Mouse (Mus musculus) gastrocnemius, adult 8-10 months (tissue): ENCODE measurements at regions not wholly inside any gene's neighbourhood (a gene's known extent, or its start where the extent isn't known, plus 50 kb on each side); places are given as distances from the start of the nearest gene placed in this dataset.
A peak's percentile ranks its signal among the peaks of the same experiment; 100 is the strongest.

Source experiments
- DNase-seq, 2 experiments: peaks; one replicate each; pipeline ENCODE4 v3.0.0; 2022; ENCODE audit warnings: low spot score in 2 of 2

- no peak for DNase-seq
Measured at GRCm38 (mm10) chr11:117538732-117539131, 54.6 kb downstream of the Gm11733 start.

GRCm38 (mm10) chr11:117540609-117541008, 56.4 kb downstream of the Gm11733 start:
- no peak for DNase-seq

DNA sequence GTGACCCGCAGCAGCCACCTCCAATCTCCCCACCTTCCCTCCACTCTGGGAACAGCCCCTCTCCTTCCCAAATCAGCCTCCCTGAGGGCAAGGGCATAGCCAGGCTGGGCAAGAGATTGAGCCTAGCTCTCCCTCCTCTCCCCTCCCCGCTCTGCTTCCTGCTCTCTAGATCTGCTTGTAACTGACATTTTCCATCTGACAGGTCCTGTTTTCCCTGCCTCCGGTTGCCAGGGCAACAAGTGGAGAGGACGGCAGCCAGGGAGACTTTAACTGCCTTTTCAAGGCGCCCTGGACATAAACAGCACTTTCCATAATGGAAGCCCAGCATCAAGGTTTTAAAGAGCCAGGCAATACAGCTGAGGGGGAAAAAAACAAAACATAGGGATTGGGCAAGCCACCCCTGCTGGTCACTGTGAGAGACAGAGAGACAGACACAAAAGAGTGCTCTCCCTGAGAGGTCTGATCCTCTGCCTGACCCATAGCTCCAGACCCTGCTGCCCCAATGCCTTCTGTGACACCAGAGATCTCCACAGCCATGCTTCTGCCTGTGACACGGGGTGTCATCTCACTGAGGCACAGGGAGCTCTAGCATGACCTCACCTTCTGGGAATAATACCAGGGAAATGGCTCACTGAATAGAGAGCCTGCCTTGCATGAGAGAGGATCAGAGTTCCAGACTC, 57.2 kb downstream of the Gm11733 start:
- DNase-seq, result no peak

GRCm38 (mm10) chr11:117543191-117543590, 59.0 kb downstream of the Gm11733 start:
- DNase-seq, result peak; percentile 63 to 85

DNA sequence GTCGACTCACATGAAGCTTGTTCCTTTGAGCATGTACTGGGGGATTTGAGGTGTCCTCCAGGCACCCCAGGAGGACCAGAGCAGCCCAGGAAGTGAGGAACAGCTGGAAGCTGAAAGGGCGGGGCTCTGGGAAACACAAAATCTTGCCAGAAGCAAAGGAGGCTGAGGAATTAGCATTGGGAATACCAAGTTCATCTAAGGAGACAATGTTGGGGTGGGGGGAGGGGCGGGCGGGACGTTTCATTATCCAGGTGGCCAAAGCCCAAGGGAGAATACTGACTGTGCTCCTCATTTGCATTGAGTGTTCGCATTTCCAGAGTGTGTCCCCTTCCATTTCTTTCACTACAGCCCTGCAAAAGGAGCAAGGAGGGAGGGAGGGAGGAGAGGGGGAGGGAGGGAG, 60.3 kb downstream of the Gm11733 start:
- DNase-seq, result no peak

GRCm38 (mm10) chr11:117544926-117545325, 60.8 kb downstream of the Gm11733 start:
- no peak for DNase-seq

- no peak for DNase-seq
Measured at GRCm38 (mm10) chr11:117551926-117552325, 67.8 kb downstream of the Gm11733 start.

GRCm38 (mm10) chr11:117552430-117552969, 68.3 kb downstream of the Gm11733 start:
- DNase-seq, result peak; percentile 43 to 73

- no peak for DNase-seq
Measured at GRCm38 (mm10) chr11:117554111-117554510, 69.9 kb downstream of the Gm11733 start.

DNA sequence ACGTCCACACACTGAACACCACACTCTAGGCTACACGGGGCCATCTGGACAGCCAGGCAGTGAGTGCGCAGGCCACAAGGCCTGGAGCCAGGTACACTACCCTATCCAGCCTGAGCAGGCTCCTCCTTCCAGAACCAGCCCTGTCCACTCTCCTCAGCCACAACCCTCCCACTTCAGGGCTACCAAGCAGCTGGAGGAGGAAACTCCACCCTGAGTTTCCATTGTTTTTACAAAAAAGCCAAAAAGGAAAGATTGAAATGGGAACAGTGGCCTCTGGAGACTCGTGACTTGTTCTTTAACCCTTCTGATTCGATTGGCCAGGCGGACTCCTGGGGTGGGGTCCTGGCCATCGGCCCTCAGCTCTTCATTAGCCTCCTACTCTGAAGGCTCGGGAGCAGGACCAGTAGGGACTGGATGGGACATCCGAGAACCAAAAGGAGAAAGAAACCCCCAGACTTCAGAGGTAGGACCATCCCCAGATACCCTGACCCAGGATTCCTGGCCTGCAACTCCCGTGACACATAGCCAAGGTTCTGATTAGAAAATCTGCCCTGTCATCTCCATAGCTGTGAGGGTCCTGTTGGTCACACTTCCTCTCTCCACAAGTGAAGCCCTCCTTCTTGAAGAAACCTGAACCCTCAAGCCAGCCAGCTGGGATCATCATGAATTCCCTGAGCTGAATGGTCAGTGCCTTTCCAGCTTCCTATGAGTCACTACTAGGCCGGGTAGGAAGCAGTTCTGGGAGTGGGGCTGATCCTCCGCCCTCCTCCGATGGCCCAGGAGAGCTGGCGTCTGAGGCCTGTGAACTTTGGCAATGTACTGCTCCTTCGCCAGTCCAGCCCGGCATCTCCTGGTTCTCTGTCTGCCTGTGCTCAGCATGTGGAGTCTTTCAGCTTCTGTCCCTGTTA, 73.6 kb downstream of the Gm11733 start:
- DNase-seq, result peak; percentile 67 to 73

DNA sequence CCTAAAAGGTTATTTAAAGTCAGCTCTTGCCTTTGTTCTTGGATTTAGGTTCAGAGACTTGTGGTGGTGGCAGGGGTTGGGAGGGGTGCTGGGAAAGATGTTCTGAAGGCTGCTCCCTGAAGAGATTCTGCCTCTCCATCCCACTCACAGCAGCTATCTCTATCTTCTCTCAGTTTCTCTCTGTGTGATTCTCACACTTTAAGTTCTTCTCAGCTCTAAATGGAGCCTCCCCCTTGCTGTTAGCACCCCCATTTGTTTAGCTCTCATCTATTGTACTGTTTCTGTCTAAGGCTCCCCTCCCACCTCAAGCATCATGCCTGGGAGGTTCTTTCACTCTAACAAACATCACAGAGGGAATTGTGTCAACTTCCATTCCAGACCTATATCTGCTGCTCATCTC, 75.7 kb downstream of the Gm11733 start:
- no peak for DNase-seq

DNA sequence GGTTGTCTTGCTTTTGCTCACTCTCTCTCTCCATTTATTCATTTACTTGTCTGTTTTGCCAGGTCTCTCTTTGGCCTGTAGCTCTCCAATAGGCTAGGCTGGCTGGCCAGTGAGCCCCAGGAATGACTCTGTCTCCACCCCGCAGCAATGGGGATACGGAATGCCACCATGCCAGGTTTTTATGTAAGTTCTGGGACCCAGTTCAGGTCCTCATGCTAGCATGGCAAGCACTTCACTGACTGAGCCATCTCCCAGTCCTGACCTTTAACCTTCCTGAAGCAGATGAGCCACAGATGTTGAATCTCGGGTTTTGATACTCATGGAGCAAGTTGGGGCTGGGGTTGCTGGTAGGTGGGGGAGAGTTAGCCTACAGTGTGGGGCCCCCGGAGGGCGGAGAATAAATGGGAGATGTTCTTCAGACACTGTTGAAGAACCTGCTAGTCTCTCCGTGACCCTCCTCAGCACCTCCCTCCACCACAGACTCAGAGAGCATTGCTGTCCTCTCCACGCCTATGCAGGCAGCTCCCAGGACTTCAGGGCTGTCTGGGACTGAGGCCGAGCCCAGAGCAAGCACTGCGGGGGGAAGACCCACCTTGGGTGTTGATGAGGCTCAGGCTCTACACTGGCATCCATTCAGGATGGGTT, 83.9 kb downstream of the Gm11733 start:
- no peak for DNase-seq

DNA sequence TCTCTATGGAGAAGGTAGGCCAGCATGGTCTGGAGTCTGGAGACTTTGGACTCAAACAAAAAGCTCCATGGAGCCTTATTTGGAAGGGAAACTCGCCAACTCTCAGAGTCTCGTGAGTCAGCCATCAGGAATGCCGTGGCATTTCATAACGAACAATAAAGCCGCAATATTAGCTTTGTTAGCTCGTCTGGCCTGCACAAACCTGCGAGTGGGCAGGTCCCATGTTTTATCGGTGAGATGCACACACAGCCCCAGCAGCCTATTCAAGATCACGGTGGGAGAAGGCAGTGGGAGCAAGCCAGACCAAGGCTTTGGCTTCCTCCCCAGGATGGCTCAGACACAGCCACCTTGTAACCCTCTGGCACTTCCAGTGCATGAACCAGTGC, 84.4 kb downstream of the Gm11733 start:
- DNase-seq, result peak; percentile 44 to 72

DNA sequence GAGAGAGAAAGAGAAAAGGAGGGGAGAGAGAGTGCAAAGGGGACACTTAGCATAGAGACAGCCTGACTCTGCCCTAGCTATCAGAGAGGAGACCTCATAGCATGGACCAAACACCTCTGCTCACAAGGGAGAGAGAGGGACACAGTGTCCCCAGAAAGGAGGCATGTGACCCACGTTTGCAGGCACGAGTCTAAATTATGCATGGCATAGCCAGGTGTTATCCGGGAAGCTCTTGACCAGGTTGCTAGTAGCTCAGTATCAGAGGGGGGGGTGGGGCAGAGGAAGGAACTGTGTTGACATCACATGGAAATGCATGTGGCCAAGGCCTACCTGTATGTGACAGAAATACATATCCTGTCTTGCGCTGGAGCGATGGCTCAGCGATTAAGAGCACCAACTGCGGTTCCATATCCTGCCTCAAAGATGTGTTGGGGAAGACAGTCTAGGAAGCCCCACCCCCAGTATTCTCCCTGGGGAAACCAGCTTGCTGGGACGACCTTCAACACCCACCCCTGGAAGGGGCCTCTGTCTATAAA, 84.5 kb upstream of the Tnrc6c start:
- DNase-seq, result no peak

GRCm38 (mm10) chr11:117571858-117572257, 82.2 kb upstream of the Tnrc6c start:
- no peak for DNase-seq

DNA sequence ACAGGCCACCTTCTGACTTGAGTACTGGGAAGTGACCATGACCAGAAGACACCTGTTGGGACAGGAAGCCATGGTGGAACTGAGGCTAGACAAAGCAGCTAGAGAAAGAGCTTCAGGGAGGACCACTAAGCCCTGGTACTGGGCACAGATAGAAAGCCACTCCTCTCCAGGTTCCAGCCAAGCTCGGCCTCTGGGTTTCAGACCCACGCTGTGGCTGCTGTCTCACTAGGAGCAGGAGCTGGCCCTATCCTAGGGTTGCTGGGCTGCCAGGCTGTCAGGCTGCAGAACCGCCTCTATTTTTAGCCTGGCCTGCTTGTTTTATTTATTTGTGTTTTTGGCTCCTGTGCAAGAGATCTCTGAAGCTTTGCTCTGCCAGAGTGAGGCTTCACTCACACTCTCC, 79.4 kb upstream of the Tnrc6c start:
- DNase-seq, result peak; percentile 50 to 77

GRCm38 (mm10) chr11:117579121-117579520, 75.0 kb upstream of the Tnrc6c start:
- DNase-seq, result no peak

- DNase-seq, result no peak
Measured at GRCm38 (mm10) chr11:117579720-117580119, 74.4 kb upstream of the Tnrc6c start.

GRCm38 (mm10) chr11:117583478-117583877, 70.6 kb upstream of the Tnrc6c start:
- no peak for DNase-seq

- no peak for DNase-seq
Measured at GRCm38 (mm10) chr11:117585556-117585955, 68.5 kb upstream of the Tnrc6c start.

DNA sequence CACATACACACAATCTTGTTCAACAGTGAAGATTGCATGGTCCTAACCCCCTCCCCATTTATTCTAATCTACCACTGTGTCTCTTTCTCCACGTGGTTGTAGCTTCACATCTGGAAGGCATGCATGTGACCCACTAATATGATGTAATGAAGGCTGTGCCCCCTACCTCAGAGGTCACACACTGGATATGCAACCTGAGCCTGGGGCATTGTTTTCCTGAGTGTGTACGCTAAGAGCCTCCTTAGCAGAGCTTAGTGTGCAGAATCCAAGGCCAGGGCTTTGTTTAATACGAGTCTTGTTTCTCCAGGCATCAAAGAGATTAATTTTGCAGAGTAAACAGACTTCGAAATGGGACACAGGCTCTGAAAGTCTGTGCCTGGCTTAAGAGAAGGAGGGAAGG, 68.0 kb upstream of the Tnrc6c start:
- no peak for DNase-seq
